13 mouse cellular contexts compared by ENCODE assay signal in the genomic region with DNA sequence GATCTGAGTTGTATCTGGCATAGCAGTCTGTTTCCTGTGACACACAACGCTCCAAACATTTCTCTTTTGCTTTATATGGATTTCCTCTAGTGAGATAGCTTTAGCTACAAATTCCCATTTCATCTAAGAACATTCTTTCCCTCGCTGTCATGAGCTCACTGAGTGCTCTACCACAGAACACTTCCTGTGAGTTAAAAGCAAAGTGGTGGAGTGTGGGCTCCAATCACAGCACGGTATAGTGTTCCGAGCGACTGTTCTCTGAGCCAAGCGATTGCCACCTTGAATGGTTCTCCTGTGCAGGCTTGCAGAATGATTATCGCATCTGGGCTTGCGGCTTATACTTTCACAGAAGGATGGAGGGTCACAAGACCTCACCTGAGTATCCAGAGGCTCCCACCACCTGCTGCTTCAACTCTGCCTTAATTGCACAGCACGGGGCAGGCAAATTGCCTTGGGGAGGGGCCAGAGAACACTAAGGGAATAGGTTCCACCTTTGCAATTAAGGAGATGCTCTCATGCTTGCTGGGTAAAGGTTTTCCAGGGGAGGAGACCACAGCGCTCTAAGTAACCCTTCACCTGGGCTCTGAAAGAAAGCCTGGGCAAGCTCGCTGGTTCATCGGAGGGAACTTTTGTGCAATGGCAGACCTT.
"Had no signal": no experiment of that assay in that cellular context is flagged by ENCODE, and none has a peak within 500 bp of the region (broad histone marks: within the 10 kb centered on the region; RNA-seq: fewer than 3 reads in every experiment).

No protein-coding gene starts in this region.

- DNase-seq: kidney, postnatal 14 days; lung, adult 2 months; lung, postnatal 36 days; right cerebral cortex, postnatal 14 days; thymus, postnatal 25 days had no signal

- H3K9me3 ChIP-seq: kidney, embryonic 15.5 days; limb, embryonic 10.5 days; liver, embryonic 15.5 days; midbrain, embryonic 13.5 days had no signal

- ATAC-seq: lung, postnatal 0 days; midbrain, embryonic 13.5 days had no signal

- H3K9ac ChIP-seq: kidney, embryonic 15.5 days; liver, embryonic 15.5 days; midbrain, embryonic 13.5 days had no signal

- H3K27me3 ChIP-seq: kidney, embryonic 15.5 days; liver, embryonic 15.5 days; midbrain, embryonic 13.5 days had no signal

- H3K27ac ChIP-seq: kidney, embryonic 15.5 days; left cerebral cortex, adult 2 months; limb, embryonic 10.5 days; liver, embryonic 15.5 days; midbrain, embryonic 13.5 days; stomach, postnatal 0 days had no signal

- H3K4me1 ChIP-seq: liver, embryonic 15.5 days; midbrain, embryonic 13.5 days had no signal

- H3K4me2 ChIP-seq: kidney, embryonic 15.5 days; liver, embryonic 11.5 days; liver, embryonic 15.5 days; midbrain, embryonic 13.5 days had no signal

- H3K4me3 ChIP-seq: kidney, embryonic 15.5 days; left cerebral cortex, adult 2 months; limb, embryonic 10.5 days; liver, embryonic 15.5 days; midbrain, embryonic 13.5 days had no signal

- H3K36me3 ChIP-seq: kidney, embryonic 15.5 days; limb, embryonic 10.5 days; liver, embryonic 15.5 days; midbrain, embryonic 13.5 days had no signal
